Mouse (Mus musculus): Measurements from ENCODE around the gene Grm8.

DNA sequence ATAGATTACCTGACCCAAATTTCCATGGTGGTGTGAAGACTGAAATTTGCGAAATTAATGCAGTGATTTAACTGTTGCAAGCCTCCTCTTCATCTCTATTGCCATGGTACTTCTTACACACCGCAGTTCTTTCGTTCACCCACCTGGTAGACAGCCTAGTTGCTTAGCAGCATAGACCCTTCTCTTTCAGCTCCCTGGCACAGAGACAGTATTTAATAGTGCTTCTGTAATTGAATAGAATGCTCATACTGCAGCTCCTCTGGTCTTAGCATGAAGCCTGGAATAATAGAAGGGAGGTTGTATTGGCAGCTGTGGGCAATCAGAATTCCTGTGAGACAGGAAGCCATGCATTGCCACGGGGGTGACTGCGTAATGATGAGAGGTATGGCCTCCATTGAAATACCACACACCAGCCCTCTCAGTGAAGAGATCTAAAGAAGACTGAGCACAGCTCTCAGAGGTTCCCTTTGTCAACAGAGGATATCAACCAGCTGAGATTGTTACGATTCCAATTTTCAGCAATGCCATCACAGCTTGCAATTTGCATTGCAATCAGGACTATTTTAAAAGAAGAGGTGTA is 178.6 kb downstream of the Grm8 start:
- TF ChIP-seq POLR2A (IDR thresholded peaks at IDR 0.05; ENCODE audit: insufficient read depth, low read depth, low read length) (no peak), CTCF (IDR thresholded peaks at IDR 0.05) (no peak)

Data from heart, adult 2 months (tissue).